Mouse (Mus musculus) MEL (cell line): ENCODE measurements around the gene Dennd1b. TPM values are rescaled to one million over a fixed set of nuclear protein-coding genes. Genes with fewer than 3 reads are reported as not detected.

ENCODE experiments used
- DNase-seq: peaks from one replicate; pipeline ENCODE4 v3.0.0; 2011; ENCODE audit warnings: low read depth, low spot score
- H3K27ac ChIP-seq: 2 replicates; pipeline ENCODE4 v1.5.1; 2012; ENCODE audit warnings: low read depth, mild to moderate bottlenecking, control low read depth, low read length, moderate library complexity; ENCODE audit not compliant: control insufficient read depth
- H3K27me3 ChIP-seq, 2 experiments: fragments of 150-350 bp in 1 of 2; sonication (generic) in 1 of 2; 2 replicates each; pipeline ENCODE4 v1.6.1; 2012; ENCODE audit warnings: low read length in 2 of 2, mild to moderate bottlenecking in 2 of 2, improper control_type of control experiment in 1 of 2, moderate library complexity in 1 of 2; ENCODE audit not compliant: insufficient read depth in 2 of 2, control insufficient read depth in 1 of 2
- H3K36me3 ChIP-seq, 2 experiments: 2 replicates each; pipeline ENCODE4 v1.6.1; 2012 to 2014; ENCODE audit warnings: low read length in 2 of 2, improper control_type of control experiment in 1 of 2, inconsistent platforms in 1 of 2, mild to moderate bottlenecking in 1 of 2; ENCODE audit not compliant: insufficient read depth in 2 of 2, control insufficient read depth in 1 of 2
- H3K4me1 ChIP-seq, 2 experiments: fragments of 150-350 bp in 1 of 2; sonication (generic) in 1 of 2; 2 replicates each; pipeline ENCODE4 v1.6.1; 2012; ENCODE audit warnings: low read length in 2 of 2, improper control_type of control experiment in 1 of 2, mild to moderate bottlenecking in 1 of 2; ENCODE audit not compliant: insufficient read depth in 2 of 2, control insufficient read depth in 1 of 2
- H3K4me3 ChIP-seq, 2 experiments: fragments of 150-350 bp in 1 of 2; sonication (generic) in 1 of 2; 2 replicates each; pipeline ENCODE4 v1.5.1; 2012; ENCODE audit warnings: low read depth in 2 of 2, low read length in 2 of 2, mild to moderate bottlenecking in 2 of 2, moderate library complexity in 2 of 2, control low read depth in 1 of 2, improper control_type of control experiment in 1 of 2; ENCODE audit not compliant: control insufficient read depth in 1 of 2, insufficient read depth in 1 of 2
- H3K79me2 ChIP-seq: 2 replicates; pipeline ENCODE4 v1.6.1; 2012; ENCODE audit warnings: mild to moderate bottlenecking, low read length, moderate library complexity; ENCODE audit not compliant: control insufficient read depth, poor library complexity, insufficient read depth
- H3K9ac ChIP-seq: 2 replicates; pipeline ENCODE4 v1.6.1; 2012; ENCODE audit warnings: low read depth, mild to moderate bottlenecking, control low read depth, low read length, moderate library complexity; ENCODE audit not compliant: control insufficient read depth, poor library complexity, severe bottlenecking
- H3K9me3 ChIP-seq: fragments of 150-350 bp; sonication (generic); replicated peaks from 2 replicates; pipeline ENCODE4 v1.6.1; 2012; ENCODE audit warnings: mild to moderate bottlenecking, low read length, improper control_type of control experiment, moderate library complexity; ENCODE audit not compliant: insufficient read depth
- BHLHE40 ChIP-seq: IDR thresholded peaks from 2 replicates; pipeline ENCODE4 v1.6.1; 2012; ENCODE audit warnings: low read depth, mild to moderate bottlenecking, inconsistent platforms, low read length, improper control_type of control experiment, borderline replicate concordance
- CHD1 ChIP-seq: IDR thresholded peaks from 2 replicates; pipeline ENCODE4 v1.6.1; 2012; ENCODE audit warnings: low read depth, mild to moderate bottlenecking, inconsistent platforms, low read length, improper control_type of control experiment
- E2F4 ChIP-seq: IDR thresholded peaks from 2 replicates; pipeline ENCODE4 v1.6.1; 2011; ENCODE audit warnings: low read depth, low read length, improper control_type of control experiment, borderline replicate concordance
- ELF1 ChIP-seq: IDR thresholded peaks from 2 replicates; pipeline ENCODE4 v1.6.1; 2014; ENCODE audit warnings: low read depth, mild to moderate bottlenecking, inconsistent platforms, low read length, improper control_type of control experiment, moderate library complexity
- EP300 ChIP-seq, 2 experiments: IDR thresholded peaks; 2 replicates each; pipeline ENCODE4 v1.6.1; 2011; ENCODE audit warnings: improper control_type of control experiment in 2 of 2, low read length in 2 of 2, low read depth in 1 of 2, mild to moderate bottlenecking in 1 of 2
- ETS1 ChIP-seq: IDR thresholded peaks from 2 replicates; pipeline ENCODE4 v1.6.1; 2012; ENCODE audit warnings: low read depth, mild to moderate bottlenecking, inconsistent platforms, low read length, improper control_type of control experiment, moderate library complexity
- GABPA ChIP-seq: IDR thresholded peaks from 2 replicates; pipeline ENCODE4 v1.6.1; 2012; ENCODE audit warnings: low read depth, mild to moderate bottlenecking, inconsistent platforms, low read length, improper control_type of control experiment, moderate library complexity
- GATA1 ChIP-seq: IDR thresholded peaks from 2 replicates; pipeline ENCODE4 v1.6.1; 2011; ENCODE audit warnings: low read depth, low read length, improper control_type of control experiment
- HCFC1 ChIP-seq: IDR thresholded peaks from 2 replicates; pipeline ENCODE4 v1.6.1; 2012; ENCODE audit warnings: low read depth, mild to moderate bottlenecking, inconsistent platforms, low read length, improper control_type of control experiment, moderate library complexity
- JUND ChIP-seq: IDR thresholded peaks from 2 replicates; pipeline ENCODE4 v1.6.1; 2011; ENCODE audit warnings: low read depth, mild to moderate bottlenecking, improper control_type of control experiment, low read length
- KAT2A ChIP-seq: conservative IDR thresholded peaks from 2 replicates; pipeline ENCODE4 v1.6.1; 2012; ENCODE audit warnings: low read depth, low read length, improper control_type of control experiment, inconsistent platforms
- MAFK ChIP-seq: IDR thresholded peaks from 2 replicates; pipeline ENCODE4 v1.6.1; 2011; ENCODE audit warnings: low read depth, mild to moderate bottlenecking, low read length, improper control_type of control experiment, borderline replicate concordance
- MAX ChIP-seq: IDR thresholded peaks from 2 replicates; pipeline ENCODE4 v1.6.1; 2011; ENCODE audit warnings: low read length, improper control_type of control experiment
- MXI1 ChIP-seq: IDR thresholded peaks from 2 replicates; pipeline ENCODE4 v1.6.1; 2011; ENCODE audit warnings: mild to moderate bottlenecking, low read depth, low read length, improper control_type of control experiment
- MYB ChIP-seq: IDR thresholded peaks from 2 replicates; pipeline ENCODE4 v1.6.1; 2011; ENCODE audit warnings: mild to moderate bottlenecking, low read depth, low read length, improper control_type of control experiment
- MYC ChIP-seq: IDR thresholded peaks from 2 replicates; pipeline ENCODE4 v1.6.1; 2011; ENCODE audit warnings: low read depth, mild to moderate bottlenecking, low read length, improper control_type of control experiment, moderate library complexity
- NELFE ChIP-seq: IDR thresholded peaks from 2 replicates; pipeline ENCODE4 v1.6.1; 2011; ENCODE audit warnings: low read depth, low read length, improper control_type of control experiment
- NRF1 ChIP-seq: IDR thresholded peaks from 2 replicates; pipeline ENCODE4 v1.6.1; 2014; ENCODE audit warnings: low read depth, mild to moderate bottlenecking, inconsistent platforms, low read length, improper control_type of control experiment, moderate library complexity; ENCODE audit not compliant: poor library complexity, insufficient read depth, severe bottlenecking
- POLR2A ChIP-seq, 2 experiments: IDR thresholded peaks; 2 replicates each; pipeline ENCODE4 v1.6.1; 2011 to 2012; ENCODE audit warnings: low read length in 2 of 2, mild to moderate bottlenecking in 2 of 2, control low read depth in 1 of 2, improper control_type of control experiment in 1 of 2, low read depth in 1 of 2, moderate library complexity in 1 of 2; ENCODE audit not compliant: control insufficient read depth in 1 of 2, insufficient read depth in 1 of 2, poor library complexity in 1 of 2
- POLR2AphosphoS2 ChIP-seq: IDR thresholded peaks from 2 replicates; pipeline ENCODE4 v1.6.1; 2011; ENCODE audit warnings: low read length, improper control_type of control experiment
- POLR2AphosphoS5 ChIP-seq: IDR thresholded peaks from 2 replicates; pipeline ENCODE4 v1.6.1; 2012; ENCODE audit warnings: low read depth, borderline replicate concordance, mild to moderate bottlenecking, inconsistent platforms, low read length, moderate library complexity, mixed read lengths
- RCOR1 ChIP-seq: IDR thresholded peaks from 2 replicates; pipeline ENCODE4 v1.6.1; 2012; ENCODE audit warnings: low read depth, mild to moderate bottlenecking, inconsistent platforms, low read length, improper control_type of control experiment
- SIN3A ChIP-seq: IDR thresholded peaks from 2 replicates; pipeline ENCODE4 v1.6.1; 2012; ENCODE audit warnings: low read length, improper control_type of control experiment, inconsistent platforms
- SMC3 ChIP-seq: IDR thresholded peaks from 2 replicates; pipeline ENCODE4 v1.6.1; 2011; ENCODE audit warnings: low read depth, low read length, improper control_type of control experiment
- TAL1 ChIP-seq: IDR thresholded peaks from 2 replicates; pipeline ENCODE4 v1.6.1; 2012; ENCODE audit warnings: mild to moderate bottlenecking, inconsistent platforms, low read length, moderate library complexity, mixed read lengths
- TBP ChIP-seq: IDR thresholded peaks from 2 replicates; pipeline ENCODE4 v1.8.0; 2011; ENCODE audit warnings: low read depth, low read length, improper control_type of control experiment
- TCF12 ChIP-seq: IDR thresholded peaks from 2 replicates; pipeline ENCODE4 v1.6.1; 2014; ENCODE audit warnings: low read depth, mild to moderate bottlenecking, inconsistent platforms, low read length, improper control_type of control experiment, moderate library complexity
- UBTF ChIP-seq: IDR thresholded peaks from 2 replicates; pipeline ENCODE4 v1.6.1; 2012; ENCODE audit warnings: low read depth, mild to moderate bottlenecking, inconsistent platforms, low read length, improper control_type of control experiment, moderate library complexity, borderline replicate concordance; ENCODE audit not compliant: insufficient read depth
- USF2 ChIP-seq, 2 experiments: IDR thresholded peaks; 2 replicates each; pipeline ENCODE4 v1.6.1; 2011 to 2012; ENCODE audit warnings: improper control_type of control experiment in 2 of 2, low read length in 2 of 2, borderline replicate concordance in 1 of 2, inconsistent platforms in 1 of 2, low read depth in 1 of 2, mild to moderate bottlenecking in 1 of 2; ENCODE audit not compliant: insufficient read depth in 1 of 2
- ZC3H11A ChIP-seq: IDR thresholded peaks from 2 replicates; pipeline ENCODE4 v1.6.1; 2012; ENCODE audit warnings: low read depth, mild to moderate bottlenecking, inconsistent platforms, low read length, improper control_type of control experiment
- ZNF384 ChIP-seq: IDR thresholded peaks from 2 replicates; pipeline ENCODE4 v1.6.1; 2012; ENCODE audit warnings: low read depth, mild to moderate bottlenecking, inconsistent platforms, low read length, improper control_type of control experiment
- polyA plus RNA-seq, 2 experiments: library from polyadenylated mRNA; stranded (reverse) in 1 of 2; unstranded in 1 of 2; fragments of >175 nt in 1 of 2; fragments of >200 nt in 1 of 2; gene quantifications; 2 replicates each; pipeline versions ENCODE4 v1.2.1 to v1.2.4; 2012; ENCODE audit warnings: low replicate concordance in 2 of 2, low read depth in 1 of 2; ENCODE audit not compliant: insufficient read length in 2 of 2, insufficient read depth in 1 of 2, missing spikeins in 1 of 2
- total RNA-seq: library from RNA; depleted of rRNA; stranded (reverse); fragments of 300-350 nt; gene quantifications from 2 replicates; pipeline ENCODE4 v1.2.3, GENCODE M21; 2012

The Dennd1b gene
- total and polyA plus RNA-seq, 3 experiments = 3.9 to 4.1 TPM; not detected in 1

DNA sequence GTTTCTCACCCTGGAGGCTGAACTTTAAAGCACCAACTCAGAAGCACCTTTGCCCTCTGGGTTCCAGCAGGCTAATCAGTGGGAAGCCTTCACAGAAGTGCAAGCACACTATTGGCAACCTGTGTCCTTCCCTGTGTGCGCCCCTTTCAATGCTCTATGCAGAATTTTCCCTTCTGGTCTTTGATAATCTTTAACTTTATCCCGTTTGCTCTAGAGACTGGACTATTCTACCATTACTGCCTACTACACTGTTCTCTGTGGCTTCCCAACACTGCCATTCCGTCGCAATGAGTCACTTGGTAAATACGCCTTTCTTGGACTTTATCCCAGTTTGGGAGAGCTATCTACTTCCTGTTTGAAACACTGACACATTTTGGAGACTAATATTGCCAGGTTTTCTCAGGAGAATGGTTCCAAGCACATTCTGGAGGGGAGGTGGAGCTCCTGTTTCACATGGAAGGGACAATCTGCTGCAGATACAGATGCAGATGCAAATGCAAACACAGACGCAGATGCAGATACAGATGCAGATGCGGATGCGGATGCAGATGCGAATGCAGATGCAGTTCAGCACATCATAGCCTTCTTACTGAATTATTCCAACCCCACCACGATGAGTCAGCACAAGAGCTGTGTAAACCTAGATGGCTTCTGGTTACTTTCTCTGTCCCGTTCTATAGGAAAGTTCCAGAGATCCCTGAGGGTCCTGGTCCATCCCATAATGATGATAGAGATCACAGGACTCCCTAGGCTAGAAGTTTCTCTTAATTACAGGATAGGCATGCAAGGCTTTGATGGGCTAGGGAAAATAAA lies 34.4 kb upstream of the Dennd1b start:
- H3K9me3 ChIP-seq = no peaks in the 10 kb centered on the region
- H3K27me3 ChIP-seq = no peaks in the 10 kb centered on the region
- peak; percentile 88 for DNase-seq
- no peaks in the 10 kb centered on the region for H3K79me2 ChIP-seq
- H3K36me3 ChIP-seq = peaks cover 0 to 16% of the 10 kb centered on the region in 2 experiments; a peak in 2 of 4 replicates
- no peak for TF ChIP-seq HCFC1
- TF ChIP-seq POLR2AphosphoS5 = no peak
- TF ChIP-seq MYC = no peak
- TF ChIP-seq NELFE = no peak
- no peak for TF ChIP-seq NRF1
- no peak for TF ChIP-seq POLR2A (IDR thresholded peaks at IDR 0.05; ENCODE audit: control insufficient read depth in 1 of 2, insufficient read depth in 1 of 2, low read depth in 1 of 2, low read length in 2 of 2, poor library complexity in 1 of 2)
- TF ChIP-seq GABPA = no peak
- no peak for TF ChIP-seq ZNF384
- no peak for TF ChIP-seq MXI1
- TF ChIP-seq ETS1 = peak; percentile 59; the same call in 1 of the 2 replicates
- TF ChIP-seq TBP = no peak
- TF ChIP-seq MAFK = no peak
- TF ChIP-seq TCF12 = no peak
- TF ChIP-seq USF2 (IDR thresholded peaks at IDR 0.05; ENCODE audit: borderline replicate concordance in 1 of 2, insufficient read depth in 1 of 2, low read depth in 1 of 2, low read length in 2 of 2) = no peak
- TF ChIP-seq GATA1 = peak; percentile 23
- TF ChIP-seq BHLHE40 = no peak
- TF ChIP-seq POLR2AphosphoS2 = no peak
- no peak; the same call in 1 of the 2 replicates for TF ChIP-seq RCOR1
- peak; percentile 43; the same call in 1 of the 2 replicates for TF ChIP-seq ELF1
- TF ChIP-seq SIN3A = no peak
- no peak for TF ChIP-seq MAX
- TF ChIP-seq JUND = peak; percentile 66; the same call in 1 of the 2 replicates
- TF ChIP-seq TAL1 = peak; percentile 8; the same call in 1 of the 2 replicates
- no peak for TF ChIP-seq CHD1
- TF ChIP-seq SMC3 = no peak
- no peak for TF ChIP-seq MYB
- TF ChIP-seq E2F4 = no peak
- TF ChIP-seq EP300 (IDR thresholded peaks at IDR 0.05; ENCODE audit: low read depth in 1 of 2, low read length in 2 of 2) = peak; percentile 38 to 78; a peak in 3 of 4 replicates
- no peak for TF ChIP-seq UBTF
- TF ChIP-seq KAT2A = no peak
- no peak for TF ChIP-seq ZC3H11A
- no peak overlapping the region for H3K4me3 ChIP-seq
- peaks cover 0 to 20% of the 10 kb centered on the region in 2 experiments; a peak in 3 of 4 replicates for H3K4me1 ChIP-seq
- no peak overlapping the region for H3K9ac ChIP-seq
- no peak overlapping the region for H3K27ac ChIP-seq
